Mouse (Mus musculus) c-Kit-positive CD71-negative TER-119-negative erythroid progenitor cells, embryonic 14.5 days (primary cell): ENCODE results near the gene Vav2.
A peak's percentile ranks its signal among the peaks of the same experiment; 100 is the strongest.

Experiments
- DNase-seq: peaks from one replicate; pipeline ENCODE4 v3.0.0-alpha.2; 2013; ENCODE audit warnings: low read depth

Gene Vav2

DNA sequence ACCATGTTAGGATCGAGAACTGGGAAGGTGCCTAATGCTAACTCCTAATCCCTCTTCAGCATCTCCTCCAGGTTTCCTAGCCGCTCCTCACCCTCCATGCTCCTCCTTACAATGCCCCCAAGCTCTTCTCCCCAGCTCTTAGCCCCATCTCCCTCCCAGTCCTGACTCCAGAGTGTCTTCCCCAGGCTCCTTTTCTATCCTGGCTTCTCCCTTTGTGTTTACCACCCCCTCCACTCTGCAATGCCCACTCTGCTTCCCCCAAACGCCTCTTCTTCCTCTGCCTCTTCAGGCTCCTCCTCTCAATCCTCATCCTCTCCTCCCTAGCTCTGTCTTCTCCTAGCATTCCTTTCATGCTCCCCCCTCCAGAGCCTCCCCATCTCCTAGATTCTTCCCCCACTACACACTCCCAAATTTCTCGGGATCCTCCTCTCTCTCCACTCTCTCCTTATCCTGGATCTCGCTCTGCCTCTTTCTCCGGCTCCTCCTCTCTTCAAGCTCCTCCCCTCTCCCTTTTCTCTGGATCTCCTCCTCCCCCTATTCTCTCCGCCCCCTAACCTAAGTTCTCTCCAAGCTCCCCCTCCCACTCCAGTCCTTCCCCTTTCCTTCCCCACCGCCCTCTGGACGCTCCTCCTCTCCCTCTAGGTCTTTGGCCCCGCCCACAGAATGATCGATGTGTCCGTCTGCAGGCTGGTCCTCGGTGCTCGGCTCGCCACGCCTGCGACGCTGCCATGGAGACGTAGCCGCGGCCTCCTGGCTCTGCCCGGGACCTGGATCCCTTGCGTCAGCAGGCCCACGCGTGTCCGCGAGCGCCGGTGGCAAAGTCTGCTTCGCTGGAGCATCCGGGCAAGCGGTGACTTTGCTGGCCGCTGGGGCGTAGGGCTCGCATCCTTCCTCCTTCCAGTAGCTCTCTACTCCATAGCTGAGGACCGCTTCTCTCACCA is 15.2 kb upstream of the Vav2 start, which contains the start of gene Brd3os:
TSS of gene Brd3os (plus strand) at position 558 of the 941 bp plus-strand sequence.
- DNase-seq, result peak; percentile 99

DNA sequence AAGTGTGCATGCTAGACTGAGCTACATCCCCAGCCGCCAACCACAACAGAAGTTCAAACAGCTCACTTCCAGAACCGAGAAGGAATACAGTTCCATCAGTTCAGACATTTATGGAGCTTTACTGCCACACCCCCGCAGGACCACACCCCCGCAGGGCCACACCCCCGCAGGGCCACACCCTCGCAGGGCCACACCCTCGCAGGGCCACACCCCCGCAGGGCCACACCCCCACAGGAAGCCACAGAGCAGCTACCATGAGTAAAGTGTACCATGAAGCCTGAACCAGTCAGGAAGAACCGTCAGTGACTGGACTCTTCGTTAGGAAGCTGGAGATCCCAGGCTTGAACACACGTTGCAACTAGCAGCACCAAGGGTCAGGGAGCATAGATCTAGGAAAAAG is 11.4 kb upstream of the Vav2 start:
- DNase-seq, result peak; percentile 54

DNA sequence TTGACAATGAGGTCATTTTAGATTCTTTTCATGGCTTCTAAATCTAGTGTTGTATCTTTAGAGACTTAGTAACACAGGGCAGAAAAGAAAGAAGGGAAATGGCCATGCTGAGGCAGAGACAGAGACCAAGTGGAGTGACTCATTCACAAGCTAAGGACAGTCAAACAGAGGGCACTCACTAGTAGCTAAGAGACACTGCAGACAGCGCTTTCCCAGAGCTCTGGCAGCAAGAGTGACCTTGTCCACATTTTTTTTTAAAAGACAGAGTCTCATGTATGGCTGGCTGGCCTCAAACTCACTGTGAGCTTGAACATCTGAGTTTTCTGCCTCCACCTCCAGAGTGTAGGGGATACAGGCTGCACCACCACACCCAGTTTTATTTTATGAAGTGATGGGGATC is 11.0 kb upstream of the Vav2 start:
- no peak for DNase-seq

DNA sequence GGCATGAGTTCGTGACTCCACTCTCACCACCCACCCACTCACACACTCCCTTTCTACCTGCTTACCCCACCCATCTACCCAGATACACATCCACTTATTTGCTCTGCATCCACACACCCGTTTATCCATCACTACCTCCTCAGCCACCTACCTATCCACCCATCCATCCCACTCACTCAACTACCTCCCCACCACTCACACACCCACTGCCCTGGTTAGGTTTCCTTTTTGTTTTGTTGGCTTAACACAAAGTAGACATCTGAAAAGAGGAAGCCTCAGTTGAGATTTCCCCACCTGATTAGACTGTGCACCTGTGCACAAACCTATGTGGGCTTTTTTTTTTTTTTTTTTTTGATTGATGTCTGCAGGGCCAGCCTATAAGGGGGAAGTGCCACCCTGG is 5.8 kb upstream of the Vav2 start:
- no peak for DNase-seq

DNA sequence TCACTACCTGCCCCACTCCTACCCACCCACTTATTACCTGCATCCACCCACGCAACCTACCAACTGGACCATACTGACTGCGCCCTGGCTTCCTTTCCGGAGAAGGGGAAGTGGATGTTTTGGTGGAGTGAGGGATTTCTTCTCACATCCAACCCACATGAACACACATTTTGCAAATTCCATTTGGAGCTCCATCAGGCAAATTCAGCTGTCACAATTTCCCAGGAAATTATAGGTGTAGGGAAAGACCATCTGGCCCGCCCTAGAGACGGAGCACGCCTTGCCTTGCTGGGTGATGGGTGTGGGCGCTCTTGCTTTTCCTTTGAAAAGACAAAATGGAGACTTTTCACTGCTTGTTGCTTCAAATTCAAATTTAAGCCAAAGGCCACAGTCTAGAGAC is 3.8 kb upstream of the Vav2 start:
- DNase-seq, result no peak

DNA sequence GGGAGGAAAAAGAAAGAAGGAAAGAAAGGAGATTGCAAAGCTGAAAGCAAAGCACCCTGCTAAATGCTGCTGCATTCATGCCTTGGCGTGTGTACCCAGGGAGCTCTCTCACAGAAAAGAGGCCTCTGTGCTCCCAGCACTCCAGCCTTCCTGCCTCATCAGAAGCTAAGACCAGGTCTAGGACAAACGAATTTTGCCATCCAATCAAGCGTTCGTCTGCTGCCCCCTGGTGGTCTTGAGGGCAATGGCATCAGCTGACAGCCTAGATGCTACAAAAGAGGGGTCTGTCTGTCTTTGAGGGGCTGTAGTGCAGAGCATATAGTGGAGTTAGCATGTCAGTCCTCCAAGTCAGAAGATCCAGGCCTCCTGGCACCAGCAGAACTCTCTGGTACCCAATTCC is 1.2 kb upstream of the Vav2 start:
- peak; percentile 90 for DNase-seq

DNA sequence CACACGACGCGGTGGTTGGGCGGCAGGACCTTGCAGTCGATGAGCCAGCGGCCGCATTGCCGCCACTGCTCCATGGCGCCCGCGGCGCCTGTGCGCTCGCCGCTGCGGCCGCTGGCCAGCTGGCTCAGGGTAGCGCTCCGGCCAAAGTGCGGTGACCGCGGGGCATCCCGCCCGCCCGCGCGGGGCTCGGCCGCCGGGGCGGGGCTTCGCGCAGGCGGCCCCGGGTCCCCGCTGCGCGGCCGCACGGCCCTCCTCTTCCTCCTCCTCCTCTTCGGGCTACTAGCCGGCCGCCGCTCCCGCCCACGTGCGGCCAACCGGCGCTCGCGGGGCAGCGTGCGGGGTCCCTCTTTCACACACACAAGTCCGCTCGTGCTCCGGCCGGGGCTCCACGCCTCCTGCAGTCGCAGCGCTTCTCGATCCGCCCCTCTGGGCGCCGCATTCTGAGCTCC is 403 bp downstream of the Vav2 start:
- DNase-seq, result no peak

DNA sequence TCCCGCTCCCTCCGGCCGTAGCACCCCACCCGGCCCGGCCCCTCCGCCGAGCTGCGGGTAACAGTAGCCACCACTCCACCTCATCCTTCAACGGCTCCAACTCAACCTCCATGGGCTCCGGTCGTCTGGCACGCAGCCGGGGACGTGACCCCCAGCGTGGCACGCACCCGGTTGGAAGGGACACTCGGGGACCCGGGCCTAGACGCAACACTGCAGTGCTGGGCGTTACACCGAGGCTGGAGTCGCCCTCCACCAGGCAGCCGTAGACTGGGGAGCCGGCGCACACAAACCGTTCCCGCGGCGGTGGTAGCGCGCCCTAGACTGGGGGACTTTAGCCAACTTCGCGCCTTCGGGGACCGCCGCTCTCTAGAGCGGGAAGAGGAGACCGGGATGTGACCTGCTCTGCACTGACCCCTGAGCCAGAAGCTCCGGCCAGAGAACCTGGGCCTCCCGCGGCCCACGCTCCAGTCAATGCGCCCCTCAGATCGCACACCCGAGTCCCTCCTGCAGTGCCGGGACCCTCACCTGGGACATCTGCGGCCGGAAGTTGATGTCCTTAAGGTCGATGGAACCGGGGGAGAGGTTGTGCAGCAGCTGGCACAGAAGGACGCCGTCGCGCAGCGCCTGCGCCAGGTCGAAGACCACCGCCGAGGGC is 955 bp downstream of the Vav2 start:
- DNase-seq, result no peak

DNA sequence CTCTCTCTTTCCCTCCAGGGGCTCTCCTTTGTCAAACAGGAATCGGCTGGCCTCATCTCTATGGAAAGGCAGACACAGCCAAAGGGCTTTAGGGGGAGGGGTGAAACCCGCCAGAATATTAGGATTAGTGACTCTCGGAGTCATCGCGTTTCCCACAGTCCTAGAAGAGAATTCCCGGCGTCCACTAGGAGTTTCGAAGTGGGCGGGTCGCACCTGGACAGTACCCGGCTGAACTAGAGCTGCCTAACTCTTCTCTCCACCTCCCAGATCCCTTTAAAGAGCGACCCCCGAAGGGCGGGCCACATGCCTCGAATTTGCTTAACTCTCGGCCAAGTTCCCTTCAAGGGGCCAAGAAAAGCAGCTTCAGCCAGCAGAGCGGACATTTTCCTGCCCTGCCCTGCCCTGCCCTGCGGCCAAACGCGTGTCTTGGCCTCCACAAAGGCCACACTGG is 1.6 kb downstream of the Vav2 start:
- DNase-seq, result no peak

DNA sequence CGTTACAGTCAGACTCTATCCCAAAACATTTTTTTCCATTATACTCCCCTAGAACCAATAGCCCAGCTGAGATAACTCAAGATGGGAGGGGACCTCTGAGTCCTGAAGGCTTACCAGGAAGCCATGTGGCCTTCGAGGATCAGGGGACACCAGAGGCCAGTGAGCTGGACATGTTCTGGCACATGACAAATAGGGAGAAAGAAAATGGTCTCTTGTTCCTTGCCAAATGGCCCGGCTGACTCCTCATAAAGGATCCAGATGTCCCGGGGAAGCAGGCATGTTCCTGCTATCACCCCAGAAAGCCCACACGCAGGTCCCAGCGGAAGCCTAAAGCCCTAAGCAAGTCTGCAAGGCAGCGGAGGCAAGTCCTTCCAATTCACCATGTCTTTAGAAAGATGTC is 3.2 kb downstream of the Vav2 start:
- DNase-seq, result no peak

DNA sequence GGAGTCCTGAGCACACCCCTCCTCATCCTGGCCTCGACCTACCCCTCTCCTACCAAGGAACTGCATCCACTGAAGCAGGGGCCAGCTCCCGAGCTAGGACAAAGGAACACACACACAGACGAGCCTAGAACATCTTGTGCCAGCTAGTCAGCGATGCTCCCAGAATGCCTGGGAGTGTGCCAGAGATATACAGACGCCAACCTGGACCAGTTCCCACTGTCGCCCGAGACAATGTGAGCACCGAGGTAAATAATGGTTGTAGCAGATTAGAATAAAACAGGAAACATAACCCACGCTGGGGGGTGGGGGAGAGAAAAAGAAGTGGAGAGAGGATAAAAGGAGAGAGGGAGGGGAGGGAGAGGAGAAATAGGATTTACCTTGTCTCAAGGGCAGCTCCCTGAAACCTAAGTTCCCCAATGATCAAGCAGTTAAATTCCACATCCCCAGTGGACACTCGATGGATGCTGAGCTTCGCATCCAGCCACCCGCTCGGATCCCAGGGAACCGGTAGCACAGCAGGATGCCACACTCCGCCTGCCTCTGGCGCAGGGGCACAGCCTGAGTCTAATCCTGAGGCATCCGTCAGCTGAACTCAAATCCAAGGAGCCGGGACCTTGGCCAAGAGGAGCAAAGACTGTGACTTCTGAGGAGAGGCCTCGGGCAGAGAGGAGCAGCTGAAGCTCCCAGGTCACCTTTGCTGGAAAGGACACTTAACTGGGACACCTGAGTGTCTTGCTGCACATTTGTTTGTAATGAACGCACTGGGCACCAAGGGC is 5.4 kb downstream of the Vav2 start:
- no peak for DNase-seq

DNA sequence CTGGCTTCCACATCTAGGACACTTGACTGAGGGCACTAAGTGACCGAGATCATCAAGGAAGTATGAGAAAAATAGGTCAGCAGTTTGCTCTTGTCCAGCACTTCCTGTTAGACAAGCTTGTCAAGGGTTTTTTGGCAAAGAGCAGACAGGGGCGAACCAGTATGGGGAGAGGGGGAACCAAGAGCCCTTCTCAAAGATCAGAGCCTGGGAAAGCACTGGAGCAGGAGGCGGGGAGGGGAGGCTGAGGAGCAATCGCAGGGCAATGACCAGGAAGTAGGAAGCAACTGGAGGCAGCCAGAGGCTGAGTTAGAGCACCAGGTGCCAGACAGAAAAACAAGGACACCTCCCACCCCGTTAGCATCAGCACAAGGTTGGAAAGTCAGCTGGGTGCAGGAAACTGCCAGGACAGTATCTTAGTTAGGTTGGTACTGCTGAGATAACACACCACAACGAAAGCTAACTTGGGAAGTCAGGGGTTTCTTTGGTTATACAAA is 8.2 kb downstream of the Vav2 start:
- no peak for DNase-seq

DNA sequence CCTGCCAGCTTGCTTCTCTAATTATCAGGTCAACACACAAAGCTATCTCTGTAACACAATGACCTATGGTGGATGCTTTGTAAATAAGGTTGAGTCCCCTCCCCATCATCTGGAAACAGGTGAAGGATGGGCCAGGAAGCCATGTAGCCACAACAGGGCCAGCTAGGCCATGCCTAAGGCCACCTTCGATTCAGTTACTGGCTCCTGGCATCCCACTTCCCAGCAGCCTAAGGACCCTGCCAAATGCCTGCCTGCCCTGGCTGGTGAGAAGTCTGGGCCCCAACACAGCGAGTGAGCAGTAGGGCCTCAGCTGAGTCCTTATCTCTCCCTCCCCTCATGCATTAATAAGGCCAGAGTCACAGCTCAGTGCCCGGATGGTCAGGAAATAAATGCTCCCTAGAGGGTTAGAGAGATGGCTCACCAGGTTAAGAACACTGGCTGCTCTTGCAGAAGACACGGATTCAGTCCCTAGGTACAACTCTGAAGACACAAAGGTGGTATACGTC is 9.1 kb downstream of the Vav2 start:
- DNase-seq, result no peak

DNA sequence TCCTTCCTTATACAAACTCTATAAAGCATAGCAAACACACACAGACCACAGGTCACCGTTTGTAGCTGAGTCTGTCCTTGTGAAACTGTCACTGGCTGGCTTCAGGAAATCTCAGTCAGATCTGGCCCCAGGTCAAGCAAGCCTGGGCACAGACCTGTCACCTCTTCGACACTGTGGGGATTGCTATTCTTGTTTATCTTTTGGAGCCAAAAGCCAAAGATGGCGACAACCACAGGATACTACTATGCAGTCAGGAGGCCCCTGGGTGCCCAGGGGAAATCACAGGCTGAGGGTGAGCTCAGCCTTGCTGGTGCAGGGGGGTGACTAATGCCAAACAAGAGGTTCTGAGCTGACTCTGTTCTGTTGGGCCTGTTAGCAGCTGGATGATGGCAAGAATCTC is 10.4 kb downstream of the Vav2 start:
- no peak for DNase-seq

DNA sequence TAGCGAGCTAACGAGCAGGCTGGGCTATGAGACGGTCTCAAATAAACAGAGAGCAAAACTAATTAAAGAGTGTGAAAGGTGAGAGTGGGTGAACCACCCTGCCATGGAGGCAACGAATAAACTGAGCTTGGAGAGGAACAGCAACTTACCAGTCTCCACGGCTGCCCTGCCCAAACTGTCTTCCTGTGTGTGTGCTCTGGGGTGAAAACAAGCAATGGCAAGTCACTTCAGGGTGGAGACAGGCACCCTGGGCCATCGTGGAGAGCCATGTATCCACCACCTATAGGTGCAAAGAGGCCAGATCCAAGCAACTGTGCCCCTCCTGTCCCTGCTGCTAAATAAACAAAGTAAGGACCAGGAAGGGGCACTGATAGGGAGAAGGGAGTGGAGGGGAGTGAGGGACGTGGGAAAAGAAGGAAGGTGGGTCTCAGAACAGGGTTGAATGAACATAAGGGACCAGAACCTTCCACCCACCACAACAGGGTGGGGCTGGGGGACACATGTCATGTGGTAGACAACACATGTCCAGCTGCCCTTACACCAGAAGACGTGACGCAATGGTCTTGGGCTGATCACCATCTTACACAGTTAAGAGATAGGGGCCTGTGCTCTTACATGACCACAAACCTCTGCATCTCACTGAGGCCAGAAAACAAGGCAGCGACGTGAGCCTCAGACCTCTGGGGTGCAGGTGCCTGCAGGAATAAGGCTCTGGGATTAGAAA is 11.6 kb downstream of the Vav2 start:
- no peak for DNase-seq

DNA sequence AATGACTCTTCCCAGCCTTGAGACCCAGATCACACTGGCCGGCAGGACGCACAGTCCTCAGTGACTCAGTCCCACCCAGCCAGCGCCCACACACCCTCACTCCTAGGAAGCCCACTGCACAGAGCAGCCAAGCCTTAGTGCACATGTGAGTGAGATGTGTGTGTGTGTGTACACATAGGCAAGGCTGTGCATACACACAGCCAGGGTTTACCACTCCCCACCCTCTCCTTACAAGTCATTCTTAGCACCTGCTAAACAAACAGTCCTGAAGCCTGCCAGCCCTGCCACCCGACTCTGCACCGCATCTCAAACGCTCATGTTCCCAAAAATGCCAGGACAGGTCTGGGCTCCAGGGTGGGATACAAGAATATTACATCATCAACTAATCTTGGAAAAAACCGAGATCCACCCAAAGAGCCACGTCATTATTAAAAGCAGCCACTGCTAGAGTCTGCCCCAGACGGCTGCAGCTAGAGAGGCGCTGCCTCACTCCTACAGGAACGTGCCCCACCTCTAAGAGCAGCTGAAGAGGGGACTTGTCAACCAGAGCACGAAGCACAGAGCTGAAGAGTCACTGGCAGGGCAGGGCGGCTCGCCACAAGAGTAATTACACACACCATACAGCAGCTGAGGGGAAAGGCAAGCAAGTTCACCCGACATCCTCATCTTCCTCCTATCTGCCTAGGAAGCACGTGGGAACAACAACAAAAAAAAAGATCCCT is 12.7 kb downstream of the Vav2 start:
- no peak for DNase-seq

DNA sequence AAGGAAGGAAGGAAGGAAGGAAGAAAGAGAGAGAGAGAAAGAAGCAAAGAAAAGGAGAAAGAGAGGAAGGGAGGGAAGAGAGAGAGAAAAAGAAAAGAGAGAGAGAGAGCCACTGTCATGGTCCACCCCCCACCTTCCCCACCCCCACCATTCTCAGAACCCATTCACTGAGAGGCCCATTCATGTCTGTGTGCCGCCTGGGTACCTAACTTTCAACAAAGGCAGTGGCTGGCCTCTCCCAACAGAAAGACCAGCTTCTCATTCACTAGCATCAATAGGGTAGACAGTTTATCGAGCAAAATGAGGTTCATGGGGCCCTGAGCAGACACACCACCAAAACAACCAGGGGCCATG is 13.3 kb downstream of the Vav2 start:
- no peak for DNase-seq

DNA sequence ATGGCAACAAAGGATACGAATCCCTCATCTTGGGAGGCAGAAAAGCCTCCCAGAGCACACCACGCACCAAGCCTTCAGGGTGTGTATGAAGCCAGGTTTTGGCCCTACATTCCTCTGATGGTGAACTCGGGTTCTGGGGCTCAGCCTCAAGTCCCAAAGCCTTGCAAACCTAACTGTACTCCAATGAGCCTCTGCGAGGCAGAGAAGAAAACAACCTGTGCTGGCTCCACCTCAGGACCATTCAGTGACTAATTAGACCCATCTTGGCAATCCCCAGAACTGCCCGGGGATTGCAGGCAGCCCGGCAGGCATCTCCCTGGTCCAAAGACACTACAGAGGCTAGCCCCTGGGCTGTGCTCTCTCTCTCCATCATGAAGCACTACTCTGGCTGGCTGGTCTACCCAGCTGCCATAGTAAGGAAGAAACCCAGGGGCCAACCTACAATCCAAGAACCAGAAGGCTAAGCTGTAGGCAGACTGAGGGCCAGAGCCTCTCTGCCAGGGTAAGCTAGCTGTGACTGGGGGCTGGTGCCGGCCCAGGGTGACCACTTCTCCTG is 14.5 kb downstream of the Vav2 start:
- no peak for DNase-seq

DNA sequence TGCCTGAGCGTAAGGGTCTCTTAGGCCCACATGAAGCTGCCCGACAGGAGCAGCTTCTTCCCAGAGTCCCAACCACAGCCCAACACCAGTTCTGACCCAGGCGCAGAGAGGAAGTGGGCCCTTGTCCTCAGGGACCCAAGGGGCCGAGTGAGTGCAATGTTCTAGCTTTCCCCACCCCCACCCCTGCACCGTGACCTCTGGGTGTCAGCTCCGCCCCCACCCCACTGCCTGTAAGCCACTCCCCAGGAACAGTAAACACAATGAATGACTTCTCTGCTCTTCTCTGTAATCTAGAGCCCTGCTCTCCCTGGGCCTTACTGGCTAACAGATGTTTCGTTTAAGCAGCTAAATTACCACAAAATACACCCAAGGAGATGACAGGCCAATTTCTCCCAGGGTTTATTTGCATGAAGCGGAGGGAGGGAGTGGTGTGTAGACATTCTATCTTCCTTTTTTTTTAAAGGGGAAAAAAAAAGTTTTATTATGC is 15.1 kb downstream of the Vav2 start:
- DNase-seq, result no peak

DNA sequence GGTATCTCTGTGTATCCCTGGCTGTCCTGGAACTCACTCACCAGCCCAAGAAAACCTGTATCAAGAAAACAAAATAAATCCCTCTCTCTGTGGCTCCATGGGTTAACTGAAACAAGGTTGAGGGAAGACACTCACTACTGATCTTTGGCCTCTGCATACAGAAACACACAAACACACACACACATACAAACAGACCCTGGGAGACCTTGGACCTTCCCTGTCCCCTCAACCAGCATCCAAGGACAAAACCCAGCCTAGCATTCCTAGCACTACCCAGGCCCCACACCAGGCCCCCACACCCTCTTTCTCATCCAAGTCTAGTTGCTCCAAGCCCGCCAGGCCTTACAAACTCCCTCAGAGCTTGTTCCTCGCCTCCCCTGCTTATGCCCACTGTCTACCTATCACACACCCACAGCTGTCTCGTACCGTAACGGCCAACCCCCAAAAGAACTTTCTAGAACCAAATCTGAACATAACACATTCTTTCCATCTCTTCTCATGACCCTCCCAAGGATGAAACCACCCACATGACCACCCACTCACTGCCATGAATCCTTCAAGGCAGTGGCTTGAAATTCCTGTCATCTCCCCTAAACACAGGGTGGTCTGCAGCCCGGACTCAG is 16.2 kb downstream of the Vav2 start:
- DNase-seq, result no peak
